Mouse (Mus musculus): ENCODE results near the gene Clcn6. TPM values are rescaled to one million over a fixed set of nuclear protein-coding genes. Genes with fewer than 3 reads are reported as not detected.

Clcn6 gene
- polyA plus RNA-seq, 1 experiment: 11.5 TPM

DNA sequence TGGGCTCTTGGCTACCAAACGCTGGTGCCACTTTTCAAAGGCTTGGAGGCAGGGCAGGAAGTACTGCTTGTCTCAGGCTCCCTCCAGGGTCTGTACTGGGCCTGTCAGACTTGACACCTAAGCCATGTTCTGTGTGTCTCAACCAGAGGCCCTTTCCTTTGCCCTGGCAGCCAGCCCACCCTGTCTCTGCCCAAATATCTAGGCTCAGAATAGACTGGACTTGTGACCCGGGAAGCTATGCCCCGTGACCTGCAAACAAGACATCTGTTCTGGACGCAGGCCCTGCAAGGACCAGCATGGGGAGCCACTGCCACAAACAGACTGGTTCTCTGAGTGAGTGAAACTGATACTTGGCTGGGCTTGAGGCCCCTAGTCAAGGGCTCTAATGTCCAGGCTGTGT, 18.2 kb upstream of the Clcn6 start:
- peaks cover 35% of the 10 kb centered on the region for H3K36me3 ChIP-seq (ENCODE audit: control insufficient read depth, insufficient read depth)
- H3K79me2 ChIP-seq (ENCODE audit: control insufficient read depth, insufficient read depth): no peaks in the 10 kb centered on the region
- TF ChIP-seq USF1 (IDR thresholded peaks at IDR 0.05; ENCODE audit: low read depth) (no peak), CTCF (IDR thresholded peaks at IDR 0.05; ENCODE audit: control insufficient read depth, insufficient read depth, insufficient read length) (no peak), CEBPB (IDR thresholded peaks at IDR 0.05; ENCODE audit: low read depth) (no peak), MAX (IDR thresholded peaks at IDR 0.05) (no peak), MYOG (IDR thresholded peaks at IDR 0.05; ENCODE audit: control insufficient read depth, extremely low read depth, insufficient read length) (no peak), MYOD1 (IDR thresholded peaks at IDR 0.05; ENCODE audit: control insufficient read depth, insufficient read length, low read depth) (no peak), FOSL1 (IDR thresholded peaks at IDR 0.05; ENCODE audit: insufficient read depth, low read length, poor library complexity, severe bottlenecking) (no peak)
- H3ac ChIP-seq (ENCODE audit: control insufficient read depth, insufficient read length, low read depth): no peak overlapping the region
- H3K27me3 ChIP-seq (ENCODE audit: control insufficient read depth, insufficient read depth, insufficient read length): no peaks in the 10 kb centered on the region
- H3K4me3 ChIP-seq (ENCODE audit: insufficient read depth, poor library complexity, severe bottlenecking): no peak overlapping the region
- H3K79me3 ChIP-seq (ENCODE audit: low read depth): no peaks in the 10 kb centered on the region

DNA sequence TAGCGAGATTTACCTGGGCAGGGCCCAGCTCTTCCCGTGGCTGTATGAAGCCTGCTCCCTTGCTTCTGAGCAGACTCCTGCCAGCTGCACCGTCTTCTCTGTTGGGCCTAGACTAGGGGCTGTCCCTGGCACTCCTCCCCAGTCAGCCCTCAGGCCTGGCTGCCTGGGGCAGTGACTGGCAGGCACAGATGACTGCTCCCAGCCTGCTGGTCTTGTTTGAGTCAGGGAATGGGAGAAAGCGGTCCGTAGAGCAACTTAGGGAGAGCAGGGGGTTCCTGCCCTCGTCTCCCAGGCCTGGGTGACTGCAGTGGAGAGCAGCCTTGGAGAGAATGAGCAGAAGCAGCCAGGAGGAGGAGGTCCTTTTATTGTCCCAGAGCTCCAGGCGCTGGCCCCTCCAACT, 17.6 kb upstream of the Clcn6 start:
- TF ChIP-seq CTCF (IDR thresholded peaks at IDR 0.05; ENCODE audit: control insufficient read depth, insufficient read depth, insufficient read length) (no peak), MAX (IDR thresholded peaks at IDR 0.05) (no peak), MYOD1 (IDR thresholded peaks at IDR 0.05; ENCODE audit: control insufficient read depth, insufficient read length, low read depth) (no peak), MYOG (IDR thresholded peaks at IDR 0.05; ENCODE audit: control insufficient read depth, extremely low read depth, insufficient read length) (no peak), USF1 (IDR thresholded peaks at IDR 0.05; ENCODE audit: low read depth) (no peak), FOSL1 (IDR thresholded peaks at IDR 0.05; ENCODE audit: insufficient read depth, low read length, poor library complexity, severe bottlenecking) (no peak), CEBPB (IDR thresholded peaks at IDR 0.05; ENCODE audit: low read depth) (no peak)
- Histone ChIP-seq H3K27me3 (ENCODE audit: control insufficient read depth, insufficient read depth, insufficient read length) (no peaks in the 10 kb centered on the region), H3K79me3 (ENCODE audit: low read depth) (no peaks in the 10 kb centered on the region), H3K36me3 (ENCODE audit: control insufficient read depth, insufficient read depth) (peaks cover 35% of the 10 kb centered on the region), H3K79me2 (ENCODE audit: control insufficient read depth, insufficient read depth) (no peaks in the 10 kb centered on the region), H3ac (ENCODE audit: control insufficient read depth, insufficient read length, low read depth) (no peak overlapping the region), H3K4me3 (ENCODE audit: insufficient read depth, poor library complexity, severe bottlenecking) (no peak overlapping the region)

DNA sequence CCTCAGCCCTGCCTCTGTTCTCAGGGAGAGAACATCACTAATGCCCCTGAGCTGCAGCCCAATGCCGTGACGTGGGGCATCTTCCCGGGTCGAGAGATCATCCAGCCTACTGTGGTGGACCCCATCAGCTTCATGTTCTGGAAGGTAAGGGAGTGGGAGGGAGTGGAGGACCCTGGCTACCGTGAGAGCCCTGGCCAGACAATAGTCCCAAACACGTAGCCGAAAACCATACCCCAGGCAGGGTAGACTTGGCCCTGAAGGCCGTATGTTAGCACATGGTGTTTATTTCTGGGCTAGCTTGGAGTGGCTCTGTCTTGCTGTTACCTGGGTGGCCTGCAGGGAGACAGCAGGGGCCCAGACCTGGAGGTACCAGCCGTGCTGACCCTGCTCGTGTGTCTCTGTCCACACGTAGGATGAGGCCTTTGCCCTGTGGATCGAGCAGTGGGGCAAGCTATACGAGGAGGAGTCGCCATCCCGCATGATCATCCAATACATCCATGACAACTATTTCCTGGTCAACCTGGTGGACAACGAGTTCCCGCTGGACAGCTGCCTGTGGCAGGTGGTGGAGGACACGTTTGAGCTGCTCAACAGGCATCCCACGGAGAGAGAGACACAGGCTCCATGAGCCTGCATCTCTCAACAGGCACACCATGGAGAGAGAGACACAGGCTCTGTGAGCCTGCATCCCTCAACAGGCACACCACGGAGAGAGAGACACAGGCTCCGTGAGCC, 16.5 kb upstream of the Clcn6 start:
- Histone ChIP-seq H3K4me3 (ENCODE audit: insufficient read depth, poor library complexity, severe bottlenecking) (no peak overlapping the region), H3K27me3 (ENCODE audit: control insufficient read depth, insufficient read depth, insufficient read length) (no peaks in the 10 kb centered on the region), H3K79me2 (ENCODE audit: control insufficient read depth, insufficient read depth) (no peaks in the 10 kb centered on the region), H3K36me3 (ENCODE audit: control insufficient read depth, insufficient read depth) (peaks cover 43% of the 10 kb centered on the region), H3K79me3 (ENCODE audit: low read depth) (no peaks in the 10 kb centered on the region), H3ac (ENCODE audit: control insufficient read depth, insufficient read length, low read depth) (no peak overlapping the region)
- TF ChIP-seq MYOG (IDR thresholded peaks at IDR 0.05; ENCODE audit: control insufficient read depth, extremely low read depth, insufficient read length) (no peak), MYOD1 (IDR thresholded peaks at IDR 0.05; ENCODE audit: control insufficient read depth, insufficient read length, low read depth) (no peak), USF1 (IDR thresholded peaks at IDR 0.05; ENCODE audit: low read depth) (no peak), CEBPB (IDR thresholded peaks at IDR 0.05; ENCODE audit: low read depth) (no peak)

DNA sequence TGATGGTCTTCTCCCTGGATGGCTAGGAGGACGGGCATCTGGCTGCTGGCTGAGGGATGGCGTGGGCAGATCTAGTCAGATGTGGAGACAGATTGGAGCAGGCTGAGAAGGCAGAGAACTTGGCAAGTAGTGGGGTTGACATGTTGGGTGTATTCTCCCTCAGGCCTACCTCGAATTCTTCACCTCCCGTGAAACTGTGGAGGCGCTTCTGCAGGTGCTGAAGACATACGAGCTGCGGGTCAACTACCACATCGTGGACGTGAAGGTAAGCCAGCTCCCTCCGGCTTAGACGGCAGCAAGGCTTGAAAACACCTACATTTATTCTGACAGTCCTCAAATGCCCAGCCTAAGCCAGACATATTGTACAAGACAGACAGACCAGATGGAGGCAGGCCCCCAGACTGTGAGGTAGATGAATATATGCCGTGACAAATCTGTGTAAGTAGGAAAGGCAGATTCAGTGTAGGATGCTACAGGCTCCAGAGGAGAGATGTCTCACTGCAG, 14.8 kb upstream of the Clcn6 start:
- TF ChIP-seq MYOG (IDR thresholded peaks at IDR 0.05; ENCODE audit: control insufficient read depth, extremely low read depth, insufficient read length) (no peak), USF1 (IDR thresholded peaks at IDR 0.05; ENCODE audit: low read depth) (no peak), MAX (IDR thresholded peaks at IDR 0.05) (no peak), CEBPB (IDR thresholded peaks at IDR 0.05; ENCODE audit: low read depth) (no peak), FOSL1 (IDR thresholded peaks at IDR 0.05; ENCODE audit: insufficient read depth, low read length, poor library complexity, severe bottlenecking) (no peak), CTCF (IDR thresholded peaks at IDR 0.05; ENCODE audit: control insufficient read depth, insufficient read depth, insufficient read length) (no peak), MYOD1 (IDR thresholded peaks at IDR 0.05; ENCODE audit: control insufficient read depth, insufficient read length, low read depth) (no peak)

DNA sequence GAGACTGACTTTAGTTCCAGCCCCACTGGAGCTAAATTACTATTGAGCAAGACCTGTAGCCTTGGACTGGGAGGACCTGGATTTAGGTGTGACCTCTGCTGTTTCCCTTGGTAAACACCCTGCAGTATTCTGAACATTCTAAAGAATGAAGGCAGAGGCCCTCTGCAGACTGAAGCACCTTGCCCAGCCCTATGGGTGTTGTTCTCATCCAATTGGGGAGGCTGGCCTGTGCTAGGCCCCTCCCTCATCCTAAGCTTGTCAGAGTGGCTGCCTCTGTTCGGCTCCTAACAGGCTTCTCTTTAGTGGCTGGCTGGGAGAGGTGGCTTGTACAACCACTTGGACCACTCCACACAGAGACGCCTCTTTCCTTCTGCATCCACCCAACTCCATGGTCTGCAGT, 14.4 kb upstream of the Clcn6 start:
- Histone ChIP-seq H3K79me2 (ENCODE audit: control insufficient read depth, insufficient read depth) (no peaks in the 10 kb centered on the region), H3K79me3 (ENCODE audit: low read depth) (no peaks in the 10 kb centered on the region), H3ac (ENCODE audit: control insufficient read depth, insufficient read length, low read depth) (no peak overlapping the region), H3K27me3 (ENCODE audit: control insufficient read depth, insufficient read depth, insufficient read length) (no peaks in the 10 kb centered on the region), H3K4me3 (ENCODE audit: insufficient read depth, poor library complexity, severe bottlenecking) (no peak overlapping the region), H3K36me3 (ENCODE audit: control insufficient read depth, insufficient read depth) (peaks cover 56% of the 10 kb centered on the region)
- no peak for TF ChIP-seq CTCF (IDR thresholded peaks at IDR 0.05; ENCODE audit: control insufficient read depth, insufficient read depth, insufficient read length)
- TF ChIP-seq FOSL1 (IDR thresholded peaks at IDR 0.05; ENCODE audit: insufficient read depth, low read length, poor library complexity, severe bottlenecking): no peak

More for the DNA sequence above, 14.8 kb upstream of the Clcn6 start:
- H3K79me3 ChIP-seq (ENCODE audit: low read depth): no peaks in the 10 kb centered on the region
- H3K4me3 ChIP-seq (ENCODE audit: insufficient read depth, poor library complexity, severe bottlenecking): no peak overlapping the region
- H3ac ChIP-seq (ENCODE audit: control insufficient read depth, insufficient read length, low read depth): no peak overlapping the region
- H3K79me2 ChIP-seq (ENCODE audit: control insufficient read depth, insufficient read depth): no peaks in the 10 kb centered on the region
- no peaks in the 10 kb centered on the region for H3K27me3 ChIP-seq (ENCODE audit: control insufficient read depth, insufficient read depth, insufficient read length)
- H3K36me3 ChIP-seq (ENCODE audit: control insufficient read depth, insufficient read depth): peaks cover 51% of the 10 kb centered on the region

DNA sequence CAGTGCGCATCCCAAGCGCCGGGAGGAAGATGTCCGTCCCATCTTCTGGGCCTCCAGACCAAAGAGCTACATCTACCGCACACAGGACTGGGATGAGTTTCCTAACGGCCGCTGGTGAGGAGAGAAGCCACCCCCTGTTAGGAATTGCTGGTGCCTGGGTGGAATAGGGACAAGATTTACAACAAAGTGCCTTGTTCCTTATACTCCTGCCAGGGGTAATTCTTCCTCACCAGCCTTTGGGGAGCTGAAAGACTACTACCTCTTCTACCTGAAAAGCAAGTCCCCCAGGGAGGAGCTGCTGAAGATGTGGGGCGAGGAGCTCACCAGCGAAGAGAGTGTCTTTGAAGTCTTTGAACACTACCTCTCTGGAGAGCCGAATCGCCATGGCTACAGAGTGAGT, 13.3 kb upstream of the Clcn6 start:
- H3ac ChIP-seq (ENCODE audit: control insufficient read depth, insufficient read length, low read depth): no peak overlapping the region
- H3K79me3 ChIP-seq (ENCODE audit: low read depth): no peaks in the 10 kb centered on the region
- H3K79me2 ChIP-seq (ENCODE audit: control insufficient read depth, insufficient read depth): no peaks in the 10 kb centered on the region
- no peak overlapping the region for H3K4me3 ChIP-seq (ENCODE audit: insufficient read depth, poor library complexity, severe bottlenecking)
- H3K27me3 ChIP-seq (ENCODE audit: control insufficient read depth, insufficient read depth, insufficient read length): no peaks in the 10 kb centered on the region
- H3K36me3 ChIP-seq (ENCODE audit: control insufficient read depth, insufficient read depth): peaks cover 57% of the 10 kb centered on the region
- TF ChIP-seq CEBPB (IDR thresholded peaks at IDR 0.05; ENCODE audit: low read depth): no peak
- no peak for TF ChIP-seq FOSL1 (IDR thresholded peaks at IDR 0.05; ENCODE audit: insufficient read depth, low read length, poor library complexity, severe bottlenecking)
- TF ChIP-seq MAX (IDR thresholded peaks at IDR 0.05): no peak
- TF ChIP-seq USF1 (IDR thresholded peaks at IDR 0.05; ENCODE audit: low read depth): no peak
- TF ChIP-seq MYOD1 (IDR thresholded peaks at IDR 0.05; ENCODE audit: control insufficient read depth, insufficient read length, low read depth): no peak
- TF ChIP-seq CTCF (IDR thresholded peaks at IDR 0.05; ENCODE audit: control insufficient read depth, insufficient read depth, insufficient read length): no peak
- TF ChIP-seq MYOG (IDR thresholded peaks at IDR 0.05; ENCODE audit: control insufficient read depth, extremely low read depth, insufficient read length): no peak

Data from C2C12 (cell line).